Mouse (Mus musculus) intestine, postnatal 0 days (tissue): ENCODE results near the gene Cubn. TPM values are rescaled to one million over a fixed set of nuclear protein-coding genes. Genes with fewer than 3 reads are reported as not detected.
A peak's percentile ranks its signal among the peaks of the same experiment; 100 is the strongest.

Experiments used
- ATAC-seq: fragments of 200-750 bp; cut with Nextera tagmentation; 2 replicates; pipeline ENCODE4 v1.8.0; 2017; ENCODE audit warnings: mild to moderate bottlenecking, moderate TSS enrichment, moderate library complexity
- H3K27ac ChIP-seq: fragments of 300-500 bp; sonication (generic); 2 replicates; pipeline ENCODE4 v1.5.1; 2014; ENCODE audit warnings: mild to moderate bottlenecking, low read depth, low read length, moderate library complexity
- H3K27me3 ChIP-seq: fragments of 300-500 bp; sonication (generic); replicated peaks from 2 replicates; pipeline ENCODE4 v1.6.1; 2014; ENCODE audit warnings: low read length, mixed read lengths; ENCODE audit not compliant: control insufficient read depth, insufficient read depth
- H3K36me3 ChIP-seq: fragments of 300-500 bp; sonication (generic); 2 replicates; pipeline ENCODE4 v1.6.1; 2014; ENCODE audit warnings: mild to moderate bottlenecking, moderate library complexity; ENCODE audit not compliant: control insufficient read depth, insufficient read depth
- H3K4me1 ChIP-seq: fragments of 300-500 bp; sonication (generic); replicated peaks from 2 replicates; pipeline ENCODE4 v1.6.1; 2014; ENCODE audit warnings: antibody characterized with exemption, low read length, mixed read lengths; ENCODE audit not compliant: control insufficient read depth, insufficient read depth
- H3K4me2 ChIP-seq: fragments of 300-500 bp; sonication (generic); replicated peaks from 2 replicates; pipeline ENCODE4 v1.6.1; 2014; ENCODE audit warnings: low read depth, mild to moderate bottlenecking, moderate library complexity
- H3K4me3 ChIP-seq: fragments of 300-500 bp; sonication (generic); 2 replicates; pipeline ENCODE4 v1.5.1; 2014; ENCODE audit warnings: low read depth, low read length
- H3K9ac ChIP-seq: fragments of 300-500 bp; sonication (generic); 2 replicates; pipeline ENCODE4 v1.6.1; 2014; ENCODE audit warnings: mild to moderate bottlenecking, low read depth, low read length
- H3K9me3 ChIP-seq: fragments of 300-500 bp; sonication (generic); 2 replicates; pipeline ENCODE4 v1.6.1; 2016; ENCODE audit warnings: mixed run types; ENCODE audit not compliant: control insufficient read depth
- CTCF ChIP-seq: sonication (generic); IDR thresholded peaks from 2 replicates; pipeline ENCODE4 v1.5.1; 2016; ENCODE audit warnings: low read depth, mild to moderate bottlenecking, control low read depth, antibody characterized with exemption, moderate library complexity
- WGBS: fragments of 180-500 bp; shearing (Covaris S2); extraction: QIAGEN DNeasy Blood & Tissue Kit; methylation state at CpG from one replicate; pipeline ENCODE4 v1.1.7; 2014; 5-methylcytosine and 5-hydroxymethylcytosine counted together
- polyA plus RNA-seq: library from polyadenylated mRNA; unstranded; fragments of >200 nt; fragmentation: Nextera tagmentation; extraction: Ambion mirVana; gene quantifications from 2 replicates; pipeline ENCODE4 v1.2.1, GENCODE M21; 2015

Gene Cubn
- 32.1 and 41.6 TPM in 2 replicates for polyA plus RNA-seq

DNA sequence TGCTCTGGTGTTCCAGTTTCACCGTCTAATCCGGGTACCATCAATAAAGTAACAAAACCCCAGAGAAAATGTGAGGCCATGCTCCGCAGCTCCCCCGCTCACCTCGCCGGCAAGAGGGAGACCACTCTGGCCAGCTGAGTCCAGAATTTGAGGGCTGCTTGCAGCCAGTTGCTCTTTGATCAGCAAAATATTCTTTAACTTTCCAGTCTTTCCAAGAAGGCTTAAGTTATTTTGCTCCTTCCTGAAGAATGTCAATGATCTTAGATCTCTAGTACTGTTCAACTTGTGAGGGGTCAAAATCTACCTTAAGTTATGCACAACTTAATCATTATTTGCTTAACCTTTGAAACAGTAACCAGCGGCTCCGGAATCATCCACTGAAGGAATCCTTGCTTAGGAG is at the start of gene Cubn:
TSS of gene Cubn (minus strand) at position 80 of the 400 bp plus-strand sequence.
- WGBS, result 32% methylated on average over 8 of the region's 8 CpGs
- Histone ChIP-seq H3K27me3 (no peaks in the 10 kb centered on the region), H3K4me2 (peak within 1 kb of the TSS; percentile 59), H3K4me1 (peaks cover 3% of the 10 kb centered on the region; the same call in 1 of the 2 replicates), H3K9me3 (no peaks in the 10 kb centered on the region), H3K27ac (peak within 1 kb of the TSS; percentile 15), H3K9ac (peak within 1 kb of the TSS; percentile 31; the same call in 1 of the 2 replicates), H3K4me3 (peak within 1 kb of the TSS; percentile 23), H3K36me3 (no peaks in the 10 kb centered on the region)
- ATAC-seq, result 0 out of 2 replicates have a peak, but pooled peaks have one; percentile 39
- TF ChIP-seq CTCF, result no peak

DNA sequence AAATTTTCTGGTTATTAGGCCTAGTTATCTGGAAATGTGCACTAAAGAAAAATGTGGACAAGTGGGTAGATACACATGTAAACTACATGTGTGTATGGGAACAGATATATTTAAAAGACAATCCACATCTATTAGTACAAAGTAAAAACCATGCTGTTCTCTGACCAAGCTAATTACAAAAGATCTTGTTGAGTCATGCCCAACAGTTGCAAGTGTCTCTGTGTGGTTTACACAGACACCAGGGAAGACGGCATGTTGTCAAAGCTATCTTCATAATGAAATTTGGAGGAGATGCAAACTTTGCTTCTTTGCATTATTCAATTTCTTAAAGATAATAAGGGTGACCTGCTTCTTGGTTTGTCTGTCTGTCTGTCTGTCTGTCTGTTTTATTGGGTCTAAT is 48.2 kb upstream of the Cubn start:
- H3K9ac ChIP-seq, result no peak overlapping the region
- H3K9me3 ChIP-seq, result no peaks in the 10 kb centered on the region
- H3K27me3 ChIP-seq, result no peaks in the 10 kb centered on the region
- TF ChIP-seq CTCF, result no peak
- 82% methylated on average over 1 of the region's 1 CpGs for WGBS
- H3K4me2 ChIP-seq, result no peak overlapping the region
- H3K36me3 ChIP-seq, result no peaks in the 10 kb centered on the region
- no peak overlapping the region for H3K27ac ChIP-seq
- no peak overlapping the region for H3K4me3 ChIP-seq
- no peaks in the 10 kb centered on the region; the same call in none of the 2 replicates for H3K4me1 ChIP-seq
- ATAC-seq, result no peak

DNA sequence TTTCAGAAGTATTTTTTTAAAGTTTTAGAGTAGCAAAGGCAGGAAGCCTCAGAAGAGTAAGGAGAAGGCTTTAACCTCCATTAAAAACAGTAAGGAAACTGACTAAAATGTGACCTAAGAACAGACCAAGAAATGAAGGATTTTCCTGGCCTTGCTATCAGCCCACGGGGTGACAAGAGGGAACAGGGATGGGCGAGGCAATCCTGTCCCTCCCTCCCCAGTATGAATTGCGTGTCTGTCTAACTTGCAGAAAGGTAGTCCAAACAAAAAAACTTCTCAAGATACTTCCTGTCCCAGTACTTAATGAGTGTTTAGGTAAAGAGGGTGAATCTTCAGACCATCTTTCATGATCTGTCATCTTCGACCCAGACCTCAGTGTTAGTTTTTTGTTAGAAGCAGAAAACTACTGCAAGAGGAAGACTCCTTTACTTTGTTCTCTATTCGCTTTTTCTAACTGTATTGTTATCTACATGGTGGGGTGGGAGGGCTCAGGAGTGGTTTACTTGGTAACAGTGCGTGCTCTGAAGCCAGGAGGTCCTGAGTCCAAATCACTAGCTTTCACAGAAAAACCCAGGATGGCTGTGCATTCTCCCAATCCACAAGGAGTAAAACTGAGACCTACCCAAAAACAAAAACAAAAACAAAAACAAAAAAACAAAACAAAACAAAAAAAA is 47.2 kb upstream of the Cubn start:
- H3K9me3 ChIP-seq, result no peaks in the 10 kb centered on the region
- H3K4me1 ChIP-seq, result no peaks in the 10 kb centered on the region; the same call in 1 of the 2 replicates
- no peaks in the 10 kb centered on the region for H3K27me3 ChIP-seq
- H3K4me3 ChIP-seq, result no peak overlapping the region
- TF ChIP-seq CTCF, result no peak
- H3K36me3 ChIP-seq, result no peaks in the 10 kb centered on the region
- ATAC-seq, result no peak
- H3K4me2 ChIP-seq, result no peak overlapping the region
- WGBS, result 41% methylated on average over 6 of the region's 6 CpGs
- no peak overlapping the region for H3K27ac ChIP-seq
- H3K9ac ChIP-seq, result no peak overlapping the region

DNA sequence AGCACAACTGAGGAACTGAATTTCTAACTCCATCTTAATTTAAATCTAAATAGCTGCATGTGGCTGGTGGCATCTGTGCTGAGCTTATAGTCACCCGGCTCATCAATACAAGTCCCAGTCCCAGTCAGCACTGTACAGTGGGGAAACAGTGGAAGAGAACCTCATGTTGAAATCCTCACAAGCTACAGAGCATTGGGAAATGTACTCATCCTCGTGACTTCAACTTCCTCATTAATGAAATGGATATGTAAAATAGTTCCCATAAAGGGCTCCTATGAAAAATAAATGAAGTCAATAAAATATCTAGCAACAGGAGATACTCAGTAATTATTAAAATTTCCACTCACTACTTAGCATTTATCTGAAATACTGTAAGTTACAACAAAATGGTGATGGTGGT is 46.6 kb upstream of the Cubn start:
- Histone ChIP-seq H3K36me3 (no peaks in the 10 kb centered on the region), H3K4me1 (no peaks in the 10 kb centered on the region; the same call in 1 of the 2 replicates), H3K4me3 (no peak overlapping the region), H3K27ac (no peak overlapping the region), H3K27me3 (no peaks in the 10 kb centered on the region), H3K4me2 (no peak overlapping the region), H3K9me3 (no peaks in the 10 kb centered on the region), H3K9ac (no peak overlapping the region)
- 75% methylated on average over 2 of the region's 2 CpGs for WGBS
- no peak for TF ChIP-seq CTCF
- no peak for ATAC-seq

DNA sequence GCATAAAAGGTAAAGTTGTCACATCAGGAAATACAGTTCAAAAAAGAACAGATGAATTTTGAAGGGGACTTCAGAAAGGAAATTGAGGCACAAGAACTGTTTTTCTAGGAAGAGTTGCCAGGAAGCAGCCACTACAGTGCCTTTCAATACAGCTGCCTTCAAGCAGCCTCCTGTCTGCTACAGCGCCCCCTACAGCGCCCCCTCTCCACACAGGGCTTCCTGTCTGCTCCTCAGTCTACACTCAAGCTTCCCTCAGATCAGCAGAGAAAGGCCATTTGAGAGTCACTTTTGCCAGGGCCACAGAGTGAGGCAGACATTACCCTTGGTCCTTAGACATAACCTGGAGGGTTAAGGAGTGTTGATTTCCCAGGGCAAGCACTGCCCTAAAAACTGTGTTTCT is 46.1 kb upstream of the Cubn start:
- no peaks in the 10 kb centered on the region for H3K4me1 ChIP-seq
- no peak overlapping the region for H3K27ac ChIP-seq
- H3K9ac ChIP-seq, result no peak overlapping the region
- WGBS, result 41% methylated on average over 2 of the region's 2 CpGs
- no peaks in the 10 kb centered on the region for H3K36me3 ChIP-seq
- H3K27me3 ChIP-seq, result no peaks in the 10 kb centered on the region
- H3K4me2 ChIP-seq, result no peak overlapping the region
- no peaks in the 10 kb centered on the region for H3K9me3 ChIP-seq
- peak; percentile 62 for TF ChIP-seq CTCF
- ATAC-seq, result no peak
- H3K4me3 ChIP-seq, result no peak overlapping the region

DNA sequence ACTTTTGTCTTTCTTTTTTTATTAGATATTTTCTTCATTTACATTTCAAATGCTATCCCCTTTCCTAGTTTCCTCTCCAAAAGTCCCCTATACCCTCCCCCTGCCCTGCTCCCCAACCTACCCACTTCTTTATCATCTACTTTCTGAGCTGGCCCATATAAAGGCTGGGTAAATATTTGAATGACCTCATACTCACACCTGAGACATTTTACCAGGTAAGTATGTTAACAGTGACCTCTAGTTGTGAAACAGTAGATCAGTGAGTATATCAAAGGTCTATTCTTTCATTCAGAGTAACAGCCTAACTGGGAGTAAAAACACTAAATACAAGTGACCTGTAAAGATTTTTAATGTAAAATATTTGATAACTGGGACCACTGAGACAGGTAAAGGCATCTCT is 45.1 kb upstream of the Cubn start:
- Histone ChIP-seq H3K9me3 (no peaks in the 10 kb centered on the region), H3K4me1 (no peaks in the 10 kb centered on the region), H3K27ac (no peak overlapping the region), H3K9ac (no peak overlapping the region), H3K27me3 (no peaks in the 10 kb centered on the region), H3K36me3 (no peaks in the 10 kb centered on the region), H3K4me2 (no peak overlapping the region), H3K4me3 (no peak overlapping the region)
- ATAC-seq, result peak; percentile 67
- peak; percentile 62 for TF ChIP-seq CTCF

DNA sequence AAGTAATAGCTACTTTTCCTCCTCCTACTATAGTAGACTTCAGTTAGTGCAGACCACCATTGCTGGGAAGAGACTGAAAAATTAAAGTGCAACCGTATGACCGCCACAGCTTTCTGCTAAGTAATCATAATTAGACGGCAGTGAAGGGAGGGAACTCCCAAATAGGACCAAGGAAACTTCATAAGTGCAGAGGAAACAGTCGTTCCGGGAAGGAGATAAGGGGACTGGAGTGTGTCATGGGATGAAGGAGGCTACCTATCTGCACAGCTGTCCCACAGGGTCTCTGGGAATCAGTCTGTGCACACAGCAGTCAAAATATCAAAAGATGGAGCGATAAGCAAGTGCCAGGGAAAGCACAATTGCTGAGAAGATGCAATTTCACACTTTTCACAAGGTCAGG is 39.0 kb upstream of the Cubn start:
- Histone ChIP-seq H3K27ac (no peak overlapping the region), H3K4me2 (no peak overlapping the region), H3K9me3 (no peaks in the 10 kb centered on the region), H3K4me3 (no peak overlapping the region), H3K27me3 (no peaks in the 10 kb centered on the region), H3K4me1 (no peaks in the 10 kb centered on the region), H3K9ac (no peak overlapping the region), H3K36me3 (no peaks in the 10 kb centered on the region)
- TF ChIP-seq CTCF, result no peak
- ATAC-seq, result no peak
- 67% methylated on average over 6 of the region's 6 CpGs for WGBS
